Mouse (Mus musculus): Measurements from ENCODE around the gene Slc1a1.

Gene Slc1a1

DNA sequence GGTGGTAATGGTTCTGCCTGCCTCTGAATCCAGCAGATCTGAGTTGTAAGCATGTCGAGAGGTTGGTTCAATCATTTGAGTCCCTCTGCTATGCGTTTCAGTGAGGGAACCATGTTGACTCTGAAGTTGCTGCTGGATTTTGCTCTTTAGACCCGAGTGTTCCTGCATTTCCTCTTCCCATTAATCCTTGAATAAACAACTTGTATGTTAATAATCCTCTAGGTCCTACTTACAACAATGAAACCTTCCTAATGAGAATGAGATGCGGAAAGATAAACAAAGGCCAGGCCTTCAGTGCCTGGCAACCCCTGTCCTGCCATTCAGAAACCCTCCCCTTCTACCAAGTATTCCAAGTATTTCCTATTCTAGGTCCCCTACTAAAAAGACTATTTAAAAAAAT, 81.6 kb downstream of the Slc1a1 start:
- DNase-seq (ENCODE audit: low spot score in 2 of 2): no peak

- DNase-seq (ENCODE audit: low spot score in 2 of 2): no peak
Measured at GRCm38 (mm10) chr19:28917839-28918238, 83.0 kb downstream of the Slc1a1 start.

DNA sequence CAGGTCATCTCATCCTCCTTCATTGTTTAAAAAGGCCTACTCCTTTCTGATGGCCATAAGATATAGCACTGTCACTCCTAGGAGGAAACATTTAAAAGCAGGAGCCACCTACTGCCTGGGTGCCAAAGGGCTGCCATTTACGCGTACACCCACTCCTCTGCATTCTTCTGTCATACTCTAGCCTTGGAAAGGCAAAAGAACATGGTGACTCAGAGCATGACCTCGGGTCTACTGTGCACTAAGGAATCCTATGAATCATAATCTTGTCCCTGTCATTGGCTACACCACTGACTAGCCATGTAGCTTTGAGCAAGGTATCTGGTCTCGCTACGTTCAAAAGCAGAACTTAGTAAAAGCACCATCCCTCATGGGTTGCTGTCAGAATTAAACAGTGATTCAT, 91.5 kb downstream of the Slc1a1 start:
- DNase-seq (ENCODE audit: low spot score in 2 of 2): no peak

- no peak for DNase-seq (ENCODE audit: low spot score in 2 of 2)
Measured at GRCm38 (mm10) chr19:28927396-28927795, 92.5 kb downstream of the Slc1a1 start.

DNA sequence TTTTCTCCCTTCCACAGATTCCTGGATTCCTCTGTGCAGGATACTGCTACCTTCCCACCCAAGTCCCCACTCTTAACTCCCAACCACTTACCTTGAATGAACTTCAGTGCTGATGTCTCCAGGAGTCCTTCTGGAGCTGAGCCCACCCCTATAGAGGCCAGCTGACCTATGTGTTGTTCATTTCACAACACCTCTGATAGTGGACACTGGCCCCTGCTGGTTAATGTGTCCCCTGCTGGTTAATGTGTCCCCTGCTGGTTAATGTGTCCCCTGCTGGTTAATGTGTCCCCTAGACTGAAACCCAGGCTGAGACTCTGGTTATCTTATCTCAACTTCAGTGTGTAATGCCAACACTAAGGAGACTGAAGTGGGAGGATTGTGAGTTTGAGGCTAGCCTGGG, 94.2 kb downstream of the Slc1a1 start:
- DNase-seq (ENCODE audit: low spot score in 2 of 2): no peak

DNA sequence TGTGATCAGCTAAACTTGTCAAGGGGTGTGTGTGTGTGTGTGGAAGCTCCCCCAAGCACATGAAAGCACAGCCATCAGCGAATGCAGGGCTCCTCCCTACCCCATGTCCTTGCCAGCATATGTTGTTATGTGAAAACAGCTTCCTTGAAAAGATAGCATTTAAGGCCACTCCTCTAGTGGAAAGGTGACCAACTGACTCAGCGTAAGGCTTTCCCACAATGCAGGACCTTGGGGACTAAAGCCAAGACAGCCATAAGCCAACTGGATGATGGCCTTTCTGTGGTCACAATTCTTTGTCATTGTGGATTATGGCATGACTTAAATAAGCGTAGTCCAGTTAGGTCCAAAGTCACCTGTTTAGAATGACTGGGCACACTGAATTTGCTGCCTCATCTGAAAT, 100.0 kb downstream of the Slc1a1 start:
- no peak for DNase-seq (ENCODE audit: low spot score in 2 of 2)

- DNase-seq (ENCODE audit: low spot score in 2 of 2): no peak
Measured at GRCm38 (mm10) chr19:28940135-28940874, 105.5 kb downstream of the Slc1a1 start.

- DNase-seq (ENCODE audit: low spot score in 2 of 2): no peak
Measured at GRCm38 (mm10) chr19:28941271-28941670, 106.4 kb downstream of the Slc1a1 start.

GRCm38 (mm10) chr19:28946782-28947181, 111.9 kb downstream of the Slc1a1 start:
- DNase-seq (ENCODE audit: low spot score in 2 of 2): no peak

GRCm38 (mm10) chr19:28947311-28947710, 112.5 kb downstream of the Slc1a1 start:
- no peak for DNase-seq (ENCODE audit: low spot score in 2 of 2)

DNA sequence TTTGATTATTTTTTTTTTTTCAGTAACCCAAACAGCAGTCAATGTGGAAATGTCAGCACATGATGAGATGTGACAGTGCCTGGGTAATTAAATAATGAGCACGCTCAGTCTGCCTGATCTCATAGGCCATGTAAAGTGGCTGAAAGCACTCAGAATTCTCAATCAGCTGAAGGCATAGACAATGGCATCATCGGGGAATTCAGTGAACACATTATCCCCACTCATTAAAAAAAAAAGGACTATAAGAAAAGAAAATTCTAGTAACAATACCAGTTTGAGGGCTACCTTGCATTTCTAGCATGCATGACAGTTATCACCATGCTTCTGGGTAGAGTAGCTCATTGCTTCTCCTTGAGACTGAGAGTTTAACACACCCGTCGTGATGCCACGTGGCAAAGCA, 116.4 kb downstream of the Slc1a1 start:
- DNase-seq (ENCODE audit: low spot score in 2 of 2): no peak

GRCm38 (mm10) chr19:28963113-28963512, 128.3 kb downstream of the Slc1a1 start:
- DNase-seq (ENCODE audit: low spot score in 2 of 2): no peak

DNA sequence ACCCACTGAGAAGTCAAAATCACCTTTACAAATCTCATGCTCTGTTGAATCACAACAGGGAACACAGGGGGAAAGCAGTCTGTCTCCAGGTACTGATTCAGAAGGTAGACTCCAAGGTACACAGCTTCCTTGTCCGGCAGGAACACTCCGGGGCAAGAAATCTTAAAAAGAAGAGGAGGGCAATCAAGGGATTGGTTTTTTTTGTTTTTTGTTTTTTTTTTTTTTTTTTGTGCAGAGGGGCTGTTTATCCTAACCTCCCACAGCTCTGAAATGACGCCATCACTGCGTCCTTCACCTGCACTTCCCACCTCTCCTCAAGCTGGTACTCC, 128.6 kb downstream of the Slc1a1 start:
- no peak for DNase-seq (ENCODE audit: low spot score in 2 of 2)
